Mouse (Mus musculus) intestine, embryonic 14.5 days (tissue): Measurements from ENCODE around the gene Trpv4. TPM values are rescaled to one million over a fixed set of nuclear protein-coding genes. Genes with fewer than 3 reads are reported as not detected.
A peak's percentile ranks its signal among the peaks of the same experiment; 100 is the strongest.

Source experiments
- ATAC-seq: fragments of 200-750 bp; cut with Nextera tagmentation; replicated peaks from 2 replicates; pipeline ENCODE4 v1.8.0; 2017; ENCODE audit warnings: low read depth, moderate number of reproducible peaks, moderate TSS enrichment, moderate library complexity; ENCODE audit not compliant: low FRiP score, low TSS enrichment
- DNase-seq: peaks from one replicate; pipeline ENCODE4 v3.0.0-alpha.2; 2018; ENCODE audit warnings: low spot score
- H3K27ac ChIP-seq: fragments of 300-500 bp; sonication (generic); 2 replicates; pipeline ENCODE4 v1.5.1; 2014; ENCODE audit warnings: low read depth, mild to moderate bottlenecking, control low read depth
- H3K27me3 ChIP-seq: fragments of 300-500 bp; sonication (generic); replicated peaks from 2 replicates; pipeline ENCODE4 v1.6.1; 2014; ENCODE audit warnings: low read length, control low read depth; ENCODE audit not compliant: control insufficient read depth, insufficient read depth
- H3K36me3 ChIP-seq: fragments of 300-500 bp; sonication (generic); 2 replicates; pipeline ENCODE4 v1.6.1; 2014; ENCODE audit warnings: low read length, control low read depth; ENCODE audit not compliant: control insufficient read depth, insufficient read depth
- H3K4me1 ChIP-seq: fragments of 300-500 bp; sonication (generic); replicated peaks from 2 replicates; pipeline ENCODE4 v1.6.1; 2014; ENCODE audit warnings: low read length, control low read depth, mixed read lengths; ENCODE audit not compliant: control insufficient read depth, insufficient read depth
- H3K4me2 ChIP-seq: fragments of 300-500 bp; sonication (generic); 2 replicates; pipeline ENCODE4 v1.6.1; 2014; ENCODE audit warnings: low read length
- H3K4me3 ChIP-seq: fragments of 300-500 bp; sonication (generic); 2 replicates; pipeline ENCODE4 v1.5.1; 2014; ENCODE audit warnings: low read depth, low read length, control low read depth, mixed read lengths
- H3K9ac ChIP-seq: fragments of 300-500 bp; sonication (generic); 2 replicates; pipeline ENCODE4 v1.6.1; 2014; ENCODE audit warnings: mild to moderate bottlenecking, low read length
- H3K9me3 ChIP-seq: fragments of 300-500 bp; sonication (generic); 2 replicates; pipeline ENCODE4 v1.6.1; 2016; ENCODE audit warnings: low read length, control low read depth; ENCODE audit not compliant: control insufficient read depth
- WGBS: fragments of 180-500 bp; shearing (Covaris S2); extraction: QIAGEN DNeasy Blood & Tissue Kit; methylation state at CpG from one replicate; pipeline ENCODE4 v1.1.7; 2014; 5-methylcytosine and 5-hydroxymethylcytosine counted together
- polyA plus RNA-seq: library from polyadenylated mRNA; unstranded; fragments of >200 nt; fragmentation: Nextera tagmentation; extraction: Ambion mirVana; gene quantifications from 2 replicates; pipeline ENCODE4 v1.2.1, GENCODE M21; 2014

Trpv4 gene
- polyA plus RNA-seq: 0.59 and 0.83 TPM in 2 replicates

- WGBS: under 1% methylated on average over 32 of the region's 47 CpGs
- Histone ChIP-seq H3K9ac (peak within 1 kb of the TSS; percentile 51; the same call in 1 of the 2 replicates), H3K9me3 (no peaks in the 10 kb centered on the region), H3K27ac (no peak within 1 kb of the TSS), H3K4me1 (0 out of 2 replicates have a peak, but pooled peaks cover 4% of the 10 kb centered on the region), H3K27me3 (peaks cover 38% of the 10 kb centered on the region), H3K36me3 (no peaks in the 10 kb centered on the region), H3K4me3 (peak within 1 kb of the TSS; percentile 48), H3K4me2 (peak within 1 kb of the TSS; percentile 98)
- no peak for DNase-seq
- peak; percentile 62 for ATAC-seq
Measured at GRCm38 (mm10) chr5:114658255-114658654, at the start of gene Trpv4. Gene Trpv4, minus strand, starts transcription at chr5:114658421.

- Histone ChIP-seq H3K27me3 (no peaks in the 10 kb centered on the region), H3K27ac (no peak within 1 kb of the TSS), H3K36me3 (peaks cover 20% of the 10 kb centered on the region), H3K9ac (peak within 1 kb of the TSS; percentile 60), H3K9me3 (no peaks in the 10 kb centered on the region), H3K4me3 (peak within 1 kb of the TSS; percentile 66), H3K4me1 (peaks cover 5% of the 10 kb centered on the region), H3K4me2 (peak within 1 kb of the TSS; percentile 85)
- WGBS: 4% methylated on average over 49 of the region's 49 CpGs
- DNase-seq: peak; percentile 99
- peak; percentile 82 for ATAC-seq
Measured at GRCm38 (mm10) chr5:114707265-114708068, 49.2 kb upstream of the Trpv4 start, which contains the start of gene Tchp. Gene Tchp, plus strand, starts transcription at chr5:114707760.

- H3K9ac ChIP-seq: no peak overlapping the region
- no peak overlapping the region for H3K4me2 ChIP-seq
- no peaks in the 10 kb centered on the region for H3K4me1 ChIP-seq
- peak; percentile 68 for ATAC-seq
- 57% methylated on average over 14 of the region's 14 CpGs for WGBS
- no peaks in the 10 kb centered on the region for H3K9me3 ChIP-seq
- no peak overlapping the region for H3K4me3 ChIP-seq
- DNase-seq: peak; percentile 63
- H3K27ac ChIP-seq: no peak overlapping the region
- H3K27me3 ChIP-seq: no peaks in the 10 kb centered on the region
- H3K36me3 ChIP-seq: no peaks in the 10 kb centered on the region
Measured at GRCm38 (mm10) chr5:114702403-114703392, 44.5 kb upstream of the Trpv4 start.

- DNase-seq: no peak
- Histone ChIP-seq H3K4me2 (no peak overlapping the region), H3K4me1 (no peaks in the 10 kb centered on the region), H3K36me3 (no peaks in the 10 kb centered on the region), H3K27me3 (no peaks in the 10 kb centered on the region), H3K9ac (no peak overlapping the region), H3K9me3 (no peaks in the 10 kb centered on the region), H3K27ac (no peak overlapping the region), H3K4me3 (no peak overlapping the region)
- no peak for ATAC-seq
- WGBS: 52% methylated on average over 7 of the region's 7 CpGs
Measured at GRCm38 (mm10) chr5:114699015-114699414, 40.8 kb upstream of the Trpv4 start.

- Histone ChIP-seq H3K4me2 (no peak overlapping the region), H3K4me1 (no peaks in the 10 kb centered on the region), H3K27ac (no peak overlapping the region), H3K9ac (no peak overlapping the region), H3K27me3 (no peaks in the 10 kb centered on the region), H3K9me3 (no peaks in the 10 kb centered on the region), H3K4me3 (no peak overlapping the region), H3K36me3 (no peaks in the 10 kb centered on the region)
- ATAC-seq (no peak), DNase-seq (no peak)
- WGBS: 89% methylated on average over 19 of the region's 19 CpGs
Measured at GRCm38 (mm10) chr5:114698044-114698746, 40.0 kb upstream of the Trpv4 start.

- no peaks in the 10 kb centered on the region for H3K36me3 ChIP-seq
- no peaks in the 10 kb centered on the region for H3K27me3 ChIP-seq
- no peak overlapping the region for H3K9ac ChIP-seq
- H3K4me1 ChIP-seq: no peaks in the 10 kb centered on the region
- no peak overlapping the region for H3K4me3 ChIP-seq
- no peaks in the 10 kb centered on the region for H3K9me3 ChIP-seq
- WGBS: 82% methylated on average over 17 of the region's 17 CpGs
- H3K27ac ChIP-seq: no peak overlapping the region
- DNase-seq: no peak
- no peak for ATAC-seq
- H3K4me2 ChIP-seq: no peak overlapping the region
Measured at GRCm38 (mm10) chr5:114696939-114697338, 38.7 kb upstream of the Trpv4 start.

- no peak overlapping the region for H3K4me2 ChIP-seq
- ATAC-seq (no peak), DNase-seq (no peak)
Measured at GRCm38 (mm10) chr5:114695775-114696174, 37.6 kb upstream of the Trpv4 start.

More at GRCm38 (mm10) chr5:114695775-114696174, 37.6 kb upstream of the Trpv4 start:
- Histone ChIP-seq H3K27ac (no peak overlapping the region), H3K36me3 (no peaks in the 10 kb centered on the region), H3K4me3 (no peak overlapping the region), H3K9me3 (no peaks in the 10 kb centered on the region), H3K27me3 (no peaks in the 10 kb centered on the region), H3K4me1 (no peaks in the 10 kb centered on the region), H3K9ac (no peak overlapping the region)
- WGBS: 72% methylated on average over 5 of the region's 5 CpGs
